In genomic region chr5:136395600-136396195, GRCm38 (mm10) we compare ENCODE assay signal across 11 mouse cellular contexts.
DNase-seq lines count a peak whose midpoint lies in the region; ATAC-seq and TF ChIP-seq lines count a peak whose summit lies in the region.
"Had no signal": no experiment of that assay in that cellular context is flagged by ENCODE, and none has a peak within 500 bp of the region (broad histone marks: within the 10 kb centered on the region; RNA-seq: fewer than 3 reads in every experiment).

No protein-coding gene starts in this region.

- 71% methylated on average over 3 of the region's 3 CpGs for WGBS in heart, embryonic 10.5 days
- WGBS in lung, postnatal 0 days: 47% methylated on average over 3 of the region's 3 CpGs

- peaks cover 10% of the 10 kb centered on the region for H3K36me3 ChIP-seq in heart, embryonic 10.5 days
- H3K36me3 ChIP-seq in lung, postnatal 0 days (ENCODE audit: insufficient read depth, low read length): no peaks in the 10 kb centered on the region

- H3K4me2 ChIP-seq in lung, postnatal 0 days (replicated peaks; ENCODE audit: low read depth, low read length): no peak overlapping the region
- H3K4me2 ChIP-seq: neural tube, embryonic 13.5 days had no signal

- no peak overlapping the region for H3K4me3 ChIP-seq in heart, embryonic 10.5 days
- no peak overlapping the region for H3K4me3 ChIP-seq in lung, postnatal 0 days (ENCODE audit: low read depth, low read length)
- H3K4me3 ChIP-seq: neural tube, embryonic 13.5 days had no signal

- no peaks in the 10 kb centered on the region for H3K9me3 ChIP-seq in heart, embryonic 10.5 days
- no peaks in the 10 kb centered on the region for H3K9me3 ChIP-seq in lung, postnatal 0 days (ENCODE audit: low read length)
- H3K9me3 ChIP-seq: neural tube, embryonic 13.5 days had no signal

- H3K9ac ChIP-seq in lung, postnatal 0 days (replicated peaks; ENCODE audit: low read depth): no peak overlapping the region
- H3K9ac ChIP-seq: neural tube, embryonic 13.5 days had no signal

- no peaks in the 10 kb centered on the region for H3K27me3 ChIP-seq in heart, embryonic 10.5 days (ENCODE audit: insufficient read depth, poor library complexity, severe bottlenecking)
- H3K27me3 ChIP-seq in lung, postnatal 0 days (replicated peaks; ENCODE audit: insufficient read depth, low read length): no peaks in the 10 kb centered on the region
- H3K27me3 ChIP-seq: neural tube, embryonic 13.5 days had no signal

- ATAC-seq in lung, postnatal 0 days: peak; percentile 32
- ATAC-seq: activated CD4-positive, CD25-positive, alpha-beta regulatory T cell, adult 4 months had no signal

- H3K4me1 ChIP-seq in heart, embryonic 10.5 days: peaks cover 39% of the 10 kb centered on the region
- peaks cover 10% of the 10 kb centered on the region for H3K4me1 ChIP-seq in lung, postnatal 0 days (ENCODE audit: insufficient read depth, low read depth, low read length)

- TF ChIP-seq EP300 in lung, postnatal 0 days (IDR thresholded peaks at IDR 0.05): no peak

- DNase-seq in ES-CJ7 (ENCODE audit: low read depth, low spot score) (peak; percentile 45), R1 (ENCODE audit: low read depth, low spot score) (peak; percentile 70)
- no peak for DNase-seq in heart, embryonic 10.5 days (ENCODE audit: low spot score)
- DNase-seq in lung, postnatal 0 days (ENCODE audit: low spot score): peak; percentile 65
- DNase-seq in thymus, postnatal 14 days: no peak
- DNase-seq in cerebellum, postnatal 14 days: no peak
- no peak for DNase-seq in spleen, postnatal 36 days (ENCODE audit: low spot score in 2 of 2)
- DNase-seq: cerebellum, adult 8-10 months; midbrain, embryonic 14.5 days had no signal

- TF ChIP-seq CTCF in lung, postnatal 0 days (IDR thresholded peaks at IDR 0.05): no peak

- peak overlapping the region; percentile 65 for H3K27ac ChIP-seq in heart, embryonic 10.5 days
- H3K27ac ChIP-seq in lung, postnatal 0 days (ENCODE audit: low read length): peak overlapping the region; percentile 92
- H3K27ac ChIP-seq: neural tube, embryonic 13.5 days had no signal

Comparison
In these comparisons a context has a peak if more than half of its experiments do, and no peak if none do; other contexts are left out.
1. DNase-seq: peak in ES-CJ7 (single experiment), R1 (single experiment) and lung, postnatal 0 days (single experiment); none in heart, embryonic 10.5 days (single experiment), thymus, postnatal 14 days (single experiment), cerebellum, postnatal 14 days (0 of 2) and spleen, postnatal 36 days (0 of 2).